ENCODE assay signal across 12 mouse cellular contexts in the genomic region with DNA sequence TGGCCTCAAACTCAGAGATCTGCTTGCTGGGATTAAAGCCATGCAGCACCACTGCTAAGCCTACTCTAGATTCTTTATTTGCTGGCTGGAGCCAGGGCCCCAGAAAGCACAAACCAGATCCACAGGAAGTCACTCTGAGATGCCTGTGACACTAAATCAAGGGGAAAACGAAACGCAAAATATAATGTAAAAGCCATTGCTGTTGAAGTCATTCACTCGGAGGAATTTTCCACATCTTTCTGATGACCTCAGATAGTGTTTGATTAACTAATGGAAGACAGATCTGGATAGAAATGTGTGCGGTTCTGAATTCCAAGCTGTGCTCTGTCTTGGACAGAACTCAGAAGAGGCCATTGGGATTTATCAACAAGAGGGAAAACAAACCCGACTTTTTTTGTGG. TPM values are rescaled to one million over a fixed set of nuclear protein-coding genes. Genes with fewer than 3 reads are reported as not detected.
A peak's percentile ranks its signal among the peaks of the same experiment; 100 is the strongest.
DNase-seq lines count a peak whose midpoint lies in the region; ATAC-seq and TF ChIP-seq lines count a peak whose summit lies in the region.
"Had no signal": no experiment of that assay in that cellular context is flagged by ENCODE, and none has a peak within 500 bp of the region (broad histone marks: within the 10 kb centered on the region; RNA-seq: fewer than 3 reads in every experiment).

No protein-coding gene starts in this region.

- H3K4me3 ChIP-seq in gastrocnemius, adult 2 months: no peak overlapping the region
- no peak overlapping the region for H3K4me3 ChIP-seq in kidney, embryonic 14.5 days (ENCODE audit: low read length)
- no peak overlapping the region for H3K4me3 ChIP-seq in embryonic fibroblast, embryonic 13.5 days (ENCODE audit: insufficient read depth, low read length)
- no peak overlapping the region for H3K4me3 ChIP-seq in liver, embryonic 11.5 days (ENCODE audit: low read depth, low read length)
- H3K4me3 ChIP-seq: liver, embryonic 13.5 days; midbrain, embryonic 10.5 days had no signal

- H3K9ac ChIP-seq in kidney, embryonic 14.5 days (ENCODE audit: low read depth, low read length): no peak overlapping the region
- no peak overlapping the region for H3K9ac ChIP-seq in liver, embryonic 11.5 days (ENCODE audit: low read depth, low read length)
- H3K9ac ChIP-seq: forebrain, postnatal 0 days; liver, embryonic 13.5 days had no signal

- H3K4me1 ChIP-seq in kidney, embryonic 14.5 days (ENCODE audit: control insufficient read depth, insufficient read depth, low read length): peaks cover 36% of the 10 kb centered on the region
- peaks cover 26% of the 10 kb centered on the region for H3K4me1 ChIP-seq in embryonic fibroblast, embryonic 13.5 days (ENCODE audit: control insufficient read depth, insufficient read depth, low read length)
- H3K4me1 ChIP-seq in liver, embryonic 11.5 days (replicated peaks; ENCODE audit: control insufficient read depth, insufficient read depth, low read length): peaks cover 14% of the 10 kb centered on the region

- TF ChIP-seq POLR2A in embryonic fibroblast, embryonic 13.5 days (IDR thresholded peaks at IDR 0.05; ENCODE audit: low read depth, low read length): no peak

- H3K9me3 ChIP-seq in kidney, embryonic 14.5 days (ENCODE audit: control insufficient read depth, low read length): no peaks in the 10 kb centered on the region
- H3K9me3 ChIP-seq in liver, embryonic 11.5 days (ENCODE audit: control insufficient read depth, low read length): no peaks in the 10 kb centered on the region
- H3K9me3 ChIP-seq: liver, embryonic 13.5 days; midbrain, embryonic 10.5 days had no signal

- ATAC-seq in kidney, embryonic 14.5 days (ENCODE audit: low FRiP score, low TSS enrichment): no peak
- ATAC-seq in liver, embryonic 11.5 days (replicated peaks; ENCODE audit: low FRiP score): no peak
- ATAC-seq: forebrain, postnatal 0 days had no signal

- H3K27ac ChIP-seq in gastrocnemius, adult 2 months: peak overlapping the region; percentile 92
- peak overlapping the region; percentile 93; the same call in 1 of the 2 replicates for H3K27ac ChIP-seq in kidney, embryonic 14.5 days (ENCODE audit: low read depth, low read length)
- H3K27ac ChIP-seq in embryonic fibroblast, embryonic 13.5 days (ENCODE audit: insufficient read depth, low read length): peak overlapping the region; percentile 67
- no peak overlapping the region for H3K27ac ChIP-seq in liver, embryonic 11.5 days (ENCODE audit: low read depth, low read length)
- H3K27ac ChIP-seq: liver, embryonic 13.5 days; midbrain, embryonic 10.5 days had no signal

- no peaks in the 10 kb centered on the region for H3K27me3 ChIP-seq in kidney, embryonic 14.5 days (ENCODE audit: control insufficient read depth, insufficient read depth, low read length)
- no peaks in the 10 kb centered on the region for H3K27me3 ChIP-seq in liver, embryonic 11.5 days (replicated peaks; ENCODE audit: control insufficient read depth, insufficient read depth, low read length)
- H3K27me3 ChIP-seq: liver, embryonic 13.5 days had no signal

- no peak overlapping the region for H3K4me2 ChIP-seq in kidney, embryonic 14.5 days (replicated peaks; ENCODE audit: low read depth, low read length)
- H3K4me2 ChIP-seq in liver, embryonic 11.5 days: no peak overlapping the region

- H3K36me3 ChIP-seq in kidney, embryonic 14.5 days (ENCODE audit: control insufficient read depth, insufficient read depth, low read length): no peaks in the 10 kb centered on the region
- no peaks in the 10 kb centered on the region for H3K36me3 ChIP-seq in liver, embryonic 11.5 days (ENCODE audit: control insufficient read depth, insufficient read depth, low read length)
- H3K36me3 ChIP-seq: liver, embryonic 13.5 days; midbrain, embryonic 10.5 days had no signal

- TF ChIP-seq CTCF in gastrocnemius, adult 2 months (IDR thresholded peaks at IDR 0.05): no peak
- TF ChIP-seq CTCF in embryonic fibroblast, embryonic 13.5 days (IDR thresholded peaks at IDR 0.05; ENCODE audit: borderline replicate concordance, insufficient read depth, low read length): no peak

- DNase-seq in gastrocnemius, adult 2 months: no peak
- no peak for DNase-seq in gastrocnemius, adult 8-10 months (ENCODE audit: low spot score in 2 of 2)
- no peak for DNase-seq in kidney, adult 11 months
- DNase-seq in CD4-positive helper T cell, adult 2 months (ENCODE audit: low read depth, low spot score): peak; percentile 61
- no peak for DNase-seq in embryo, embryonic 11 days
- no peak for DNase-seq in liver, embryonic 11.5 days (ENCODE audit: low spot score)
- DNase-seq: cerebellum, postnatal 10 days; forebrain, postnatal 0 days; liver, embryonic 13.5 days had no signal

- WGBS in kidney, embryonic 14.5 days: 58% methylated on average over 5 of the region's 5 CpGs
- WGBS in liver, embryonic 11.5 days: 75% methylated on average over 5 of the region's 5 CpGs

- intact Hi-C loops in gastrocnemius, adult 2 months (cut with DNase I): loop anchor here (5.0 kb wide), 2 partner anchors 46 to 91 kb away; no protein-coding TSS in a partner anchor

RNA-seq across cellular contexts. Expression of gene Irf2bp2, which starts 22.9 kb away (rescaled TPM):
- 10 to 100 TPM; 28.6 to 81.6 TPM for total RNA-seq in gastrocnemius, adult 2 months (2021)
- total RNA-seq in gastrocnemius, adult 8-10 months (2022): 10 to 100 TPM; 22.2 to 31.2 (median 23.5) TPM
- 11.6 and 14.6 TPM in 2 replicates for polyA plus RNA-seq in kidney, embryonic 14.5 days (2014; fragmentation: Nextera tagmentation; extraction: Ambion mirVana)
- polyA plus RNA-seq in embryonic fibroblast, embryonic 13.5 days (2011; ENCODE audit: insufficient read length, low read depth, missing spikeins): 58.6 and 74.8 TPM in 2 replicates
- polyA plus RNA-seq in liver, embryonic 11.5 days (2014; fragmentation: Nextera tagmentation; extraction: Ambion mirVana): 5.9 and 7.3 TPM in 2 replicates
